In the genomic region with DNA sequence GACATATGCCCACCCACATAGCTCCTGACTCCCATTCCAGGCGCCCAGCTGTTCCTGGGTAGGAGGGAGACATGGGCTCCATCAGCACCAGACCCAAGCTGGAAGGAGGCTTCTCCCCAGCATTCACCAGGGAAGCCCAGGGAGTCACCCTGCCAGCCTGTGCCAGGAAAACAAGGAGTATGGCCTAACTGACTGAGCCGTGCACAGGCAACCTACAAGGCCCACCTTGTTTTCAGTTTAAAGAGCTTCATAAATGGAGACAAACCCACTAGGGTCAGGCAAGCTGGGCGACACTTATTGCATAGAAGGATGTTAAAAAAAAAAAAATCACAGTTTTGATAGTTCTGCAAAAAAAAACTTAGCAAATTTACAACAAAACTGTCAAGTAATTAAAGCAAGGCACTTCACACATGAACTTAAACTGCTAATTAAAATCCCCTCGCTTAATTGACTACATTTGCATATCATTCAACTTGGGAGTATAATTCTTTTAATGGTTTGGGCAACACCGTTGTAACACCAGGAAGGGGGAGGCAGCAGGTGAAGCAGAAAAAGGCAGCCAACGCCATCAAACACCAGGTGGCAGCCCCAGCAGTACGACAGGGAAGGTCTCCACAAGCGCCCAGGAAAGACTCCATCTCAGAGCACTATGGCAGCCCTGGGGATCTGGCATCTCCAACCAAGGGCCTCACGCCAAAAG, we compare ENCODE assay signal across 9 mouse cellular contexts. TPM values are rescaled to one million over a fixed set of nuclear protein-coding genes. Genes with fewer than 3 reads are reported as not detected.
DNase-seq lines count a peak whose midpoint lies in the region; ATAC-seq and TF ChIP-seq lines count a peak whose summit lies in the region.
"Had no signal": no experiment of that assay in that cellular context is flagged by ENCODE, and none has a peak within 500 bp of the region (broad histone marks: within the 10 kb centered on the region; RNA-seq: fewer than 3 reads in every experiment).

No protein-coding gene starts in this region.

- H3K4me3 ChIP-seq in layer of hippocampus, adult 2 months, result peak overlapping the region; percentile 13

- peak in 1 of 2 experiments; percentile 38 for DNase-seq in layer of hippocampus, adult 2 months (ENCODE audit: low spot score in 2 of 2)
- DNase-seq in layer of hippocampus, postnatal 25 days (ENCODE audit: extremely low spot score in 1 of 2, low spot score in 1 of 2), result no peak
- DNase-seq in brain, adult 2 months (ENCODE audit: low read depth, low spot score), result peak; percentile 73
- peak; percentile 64 to 72 for DNase-seq in cerebellum, postnatal 36 days
- DNase-seq in induced T-regulatory cell, adult 2 months (ENCODE audit: low read depth), result peak; percentile 30
- no peak for DNase-seq in MN1 (ENCODE audit: low spot score)
- DNase-seq: lung, adult 18-20 months had no signal

- no peak; the same call in none of the 2 replicates for TF ChIP-seq CTCF in layer of hippocampus, adult 2 months (conservative IDR thresholded peaks at IDR 0.05)

- no peak for ATAC-seq in monocyte, adult 5-6 weeks (replicated peaks; ENCODE audit: insufficient number of reproducible peaks, low FRiP score, low TSS enrichment, poor library complexity, severe bottlenecking)
- ATAC-seq in megakaryocyte-erythroid progenitor cell, adult 5-6 weeks (replicated peaks; ENCODE audit: low FRiP score, low TSS enrichment, poor library complexity, severe bottlenecking), result no peak

- peak overlapping the region; percentile 77 for H3K27ac ChIP-seq in layer of hippocampus, adult 2 months

RNA-seq across cellular contexts. Expression of a gene that starts 9.2 kb away (rescaled TPM):
- total RNA-seq in layer of hippocampus, adult 2 months (2021), result 100 to 1,000 TPM; 128 to 136 TPM
- 100 to 1,000 TPM; 119 to 129 TPM for total RNA-seq in layer of hippocampus, postnatal 25 days (2021)
- 13.5 to 26.2 TPM (median 17.7 TPM) in 3 replicates for total RNA-seq in monocyte, adult 5-6 weeks (2017)
- 16.3 and 16.4 TPM in 2 replicates for total RNA-seq in megakaryocyte-erythroid progenitor cell, adult 5-6 weeks (2014; fragmentation: Nextera tagmentation)
- 6.7 and 7.7 TPM in 2 replicates for total RNA-seq in megakaryocyte-erythroid progenitor cell, adult 5-6 weeks (2017)

RNA-seq across cellular contexts. Expression of a gene that starts 36.4 kb away (rescaled TPM):
- 10 to 100 TPM; 29.2 to 34.3 TPM for total RNA-seq in layer of hippocampus, adult 2 months (2021)
- 10 to 100 TPM; 29.2 to 36.6 TPM for total RNA-seq in layer of hippocampus, postnatal 25 days (2021)
- total RNA-seq in monocyte, adult 5-6 weeks (2017), result 15.4 to 17.5 TPM (median 17.0 TPM) in 3 replicates
- total RNA-seq in megakaryocyte-erythroid progenitor cell, adult 5-6 weeks (2014; fragmentation: Nextera tagmentation), result 25.6 and 41.4 TPM in 2 replicates
- total RNA-seq in megakaryocyte-erythroid progenitor cell, adult 5-6 weeks (2017), result 16.8 and 17.0 TPM in 2 replicates

Comparison
In these comparisons a context has a peak if more than half of its experiments do, and no peak if none do; other contexts are left out.
1. DNase-seq: peak in brain, adult 2 months (single experiment), cerebellum, postnatal 36 days (2 of 2) and induced T-regulatory cell, adult 2 months (single experiment); none in layer of hippocampus, postnatal 25 days (0 of 2) and MN1 (single experiment).